Mouse (Mus musculus) neutrophil, adult 83 days (primary cell): ENCODE results near the gene Lrrc32. TPM values are rescaled to one million over a fixed set of nuclear protein-coding genes. Genes with fewer than 3 reads are reported as not detected.

Source experiments
- total RNA-seq, 2 experiments: library from RNA; stranded (reverse); gene quantifications; one replicate each; pipeline ENCODE4 v1.2.4; 2023

Lrrc32 gene
- total RNA-seq, result under 1 TPM; 0.22 to 0.29 TPM

GRCm38 (mm10) chr7:98489131-98489530 lies at the start of gene Lrrc32:
Lrrc32 (plus strand) TSS chr7:98489283.

GRCm38 (mm10) chr7:98439956-98440466 lies 49.1 kb upstream of the Lrrc32 start, which contains the start of gene Gucy2d:
Gucy2d (plus strand) TSS chr7:98440416.

Other genes with a start within 250 kb of the Lrrc32 start
- gene Acer3, start 168.1 kb upstream of the Lrrc32 start, total RNA-seq, result 10 to 100 TPM; 30.8 to 39.3 TPM
- under 1 TPM in 1 of 2 experiments, not detected in 1; 0.20 TPM for gene Tsku, start 128.0 kb upstream of the Lrrc32 start, total RNA-seq
- not detected for gene Gucy2d, start 48.9 kb upstream of the Lrrc32 start, total RNA-seq
- gene Emsy, start 167.5 kb downstream of the Lrrc32 start, total RNA-seq, result 10 to 100 TPM; 44.3 to 46.8 TPM
- gene Thap12, start 213.8 kb downstream of the Lrrc32 start, total RNA-seq, result 10 to 100 TPM; 11.3 to 17.1 TPM